Mouse (Mus musculus) monocyte, adult 5-6 weeks (primary cell): ENCODE measurements at regions not wholly inside any gene's neighbourhood (a gene's known extent, or its start where the extent isn't known, plus 50 kb on each side); places are given as distances from the start of the nearest gene placed in this dataset.
A peak's percentile ranks its signal among the peaks of the same experiment; 100 is the strongest.

ENCODE experiments used
- ATAC-seq: fragments of 153-309, 156-312 bp; replicated peaks from 2 replicates; pipeline ENCODE4 v1.8.0; 2017; ENCODE audit warnings: mild to moderate bottlenecking; ENCODE audit not compliant: low TSS enrichment, insufficient number of reproducible peaks, severe bottlenecking, poor library complexity, low FRiP score

- ATAC-seq, result peak; percentile 90
These were observed 53.9 kb upstream of the Slc44a1 start for GRCm38 (mm10) chr4:53386309-53386708.

GRCm38 (mm10) chr4:53384761-53385160 is 55.5 kb upstream of the Slc44a1 start:
- ATAC-seq, result peak; percentile 78

- ATAC-seq, result no peak
These were observed 56.1 kb upstream of the Slc44a1 start for GRCm38 (mm10) chr4:53384104-53384503.

- ATAC-seq, result no peak
These were observed 58.2 kb upstream of the Slc44a1 start for GRCm38 (mm10) chr4:53382012-53382411.

- no peak for ATAC-seq
These were observed 60.4 kb upstream of the Slc44a1 start for GRCm38 (mm10) chr4:53379855-53380254.

- ATAC-seq, result no peak
These were observed 63.2 kb upstream of the Slc44a1 start for GRCm38 (mm10) chr4:53376995-53377394.

GRCm38 (mm10) chr4:53356374-53356773 is 83.8 kb upstream of the Slc44a1 start:
- ATAC-seq, result no peak

- ATAC-seq, result 0 out of 2 replicates have a peak, but pooled peaks have one; percentile 13
These were observed 85.3 kb upstream of the Slc44a1 start for GRCm38 (mm10) chr4:53354961-53355360.

- peak; percentile 63 for ATAC-seq
These were observed 86.7 kb upstream of the Slc44a1 start for GRCm38 (mm10) chr4:53353399-53354090.

GRCm38 (mm10) chr4:53351104-53351607 is 89.1 kb upstream of the Slc44a1 start:
- no peak for ATAC-seq

GRCm38 (mm10) chr4:53345346-53345745 is 94.9 kb upstream of the Slc44a1 start:
- peak; percentile 68 for ATAC-seq

GRCm38 (mm10) chr4:53344546-53344945 is 95.7 kb upstream of the Slc44a1 start:
- no peak for ATAC-seq

- no peak for ATAC-seq
These were observed 99.0 kb upstream of the Slc44a1 start for GRCm38 (mm10) chr4:53341181-53341580.

- ATAC-seq, result no peak
These were observed 100.1 kb upstream of the Slc44a1 start for GRCm38 (mm10) chr4:53340021-53340667.

- ATAC-seq, result no peak
These were observed 100.8 kb upstream of the Slc44a1 start for GRCm38 (mm10) chr4:53339125-53340020.

GRCm38 (mm10) chr4:53338479-53338878 is 101.7 kb upstream of the Slc44a1 start:
- ATAC-seq, result no peak

GRCm38 (mm10) chr4:53337784-53338183 is 102.4 kb upstream of the Slc44a1 start:
- no peak for ATAC-seq

- ATAC-seq, result no peak
These were observed 112.6 kb upstream of the Slc44a1 start for GRCm38 (mm10) chr4:53327382-53328165.
